Mouse (Mus musculus): Measurements from ENCODE around the gene Arhgap6.

Arhgap6 gene

GRCm38 (mm10) chrX:169123773-169124151 lies 328.9 kb downstream of the Arhgap6 start:
- DNase-seq, result no peak

- no peak for DNase-seq
Observed at GRCm38 (mm10) chrX:169139758-169140157, 344.9 kb downstream of the Arhgap6 start.

- DNase-seq, result no peak
Observed at GRCm38 (mm10) chrX:169140467-169140866, 345.6 kb downstream of the Arhgap6 start.

GRCm38 (mm10) chrX:169153805-169154204 lies 358.9 kb downstream of the Arhgap6 start:
- DNase-seq, result no peak

GRCm38 (mm10) chrX:169158385-169158784 lies 363.5 kb downstream of the Arhgap6 start:
- no peak for DNase-seq

GRCm38 (mm10) chrX:169170981-169171380 lies 376.1 kb downstream of the Arhgap6 start:
- DNase-seq, result no peak

GRCm38 (mm10) chrX:169173796-169174195 lies 378.9 kb downstream of the Arhgap6 start:
- peak; percentile 20 for DNase-seq

GRCm38 (mm10) chrX:169178634-169179033 lies 383.7 kb downstream of the Arhgap6 start:
- DNase-seq, result no peak

- no peak for DNase-seq
Observed at GRCm38 (mm10) chrX:169187100-169187499, 392.2 kb downstream of the Arhgap6 start, which contains the start of gene Amelx. Amelx (minus strand) TSS chrX:169187200.

- no peak for DNase-seq
Observed at GRCm38 (mm10) chrX:169210019-169210418, 415.1 kb downstream of the Arhgap6 start.

- DNase-seq, result no peak
Observed at GRCm38 (mm10) chrX:169220064-169220463, 425.2 kb downstream of the Arhgap6 start.

- no peak for DNase-seq
Observed at GRCm38 (mm10) chrX:169222357-169223062, 427.6 kb downstream of the Arhgap6 start.

- DNase-seq, result no peak
Observed at GRCm38 (mm10) chrX:169255915-169256314, 461.0 kb downstream of the Arhgap6 start.

- no peak for DNase-seq
Observed at GRCm38 (mm10) chrX:169256741-169257140, 461.8 kb downstream of the Arhgap6 start.

- no peak for DNase-seq
Observed at GRCm38 (mm10) chrX:169261034-169261433, 466.1 kb downstream of the Arhgap6 start.

- peak; percentile 16 for DNase-seq
Observed at GRCm38 (mm10) chrX:169262212-169262611, 467.3 kb downstream of the Arhgap6 start.

GRCm38 (mm10) chrX:169263433-169264172 lies 468.7 kb downstream of the Arhgap6 start:
- no peak for DNase-seq

GRCm38 (mm10) chrX:169299579-169299978 lies 504.7 kb downstream of the Arhgap6 start:
- peak; percentile 10 for DNase-seq

- peak; percentile 21 for DNase-seq
Observed at GRCm38 (mm10) chrX:169302271-169303045, 507.6 kb downstream of the Arhgap6 start.

- DNase-seq, result peak; percentile 52
Observed at GRCm38 (mm10) chrX:169303945-169304344, 509.0 kb downstream of the Arhgap6 start.

- no peak for DNase-seq
Observed at GRCm38 (mm10) chrX:169308559-169308958, 513.7 kb downstream of the Arhgap6 start.

- peak; percentile 5 for DNase-seq
Observed at GRCm38 (mm10) chrX:169319066-169319760, 524.3 kb downstream of the Arhgap6 start.

Data from kidney, postnatal 10 days (tissue).